Mouse (Mus musculus) T-cell, adult 2 months (primary cell): ENCODE data around the gene Dph6.

Experiments
- DNase-seq: peaks from one replicate; pipeline ENCODE4 v3.0.0; 2022; ENCODE audit warnings: low spot score

The Dph6 gene

GRCm38 (mm10) chr2:114536032-114536431 lies 118.7 kb downstream of the Dph6 start:
- no peak for DNase-seq

- no peak for DNase-seq
Measured at GRCm38 (mm10) chr2:114531010-114531756, 123.6 kb downstream of the Dph6 start.

GRCm38 (mm10) chr2:114520414-114520813 lies 134.3 kb downstream of the Dph6 start:
- no peak for DNase-seq

- no peak for DNase-seq
Measured at GRCm38 (mm10) chr2:114519907-114520306, 134.9 kb downstream of the Dph6 start.

GRCm38 (mm10) chr2:114492398-114492797 lies 162.4 kb downstream of the Dph6 start:
- DNase-seq = no peak

- no peak for DNase-seq
Measured at GRCm38 (mm10) chr2:114491907-114492306, 162.9 kb downstream of the Dph6 start.

- DNase-seq = no peak
Measured at GRCm38 (mm10) chr2:114486980-114487379, 167.8 kb downstream of the Dph6 start.
